Mouse (Mus musculus) testis, adult 2 months (tissue): Measurements from ENCODE around the gene Zfp646.

Experiments
- CTCF ChIP-seq: fragments of 200-500 bp; IDR thresholded peaks from 2 replicates; pipeline ENCODE4 v1.5.1; 2012; ENCODE audit warnings: low read depth, mild to moderate bottlenecking, inconsistent platforms, low read length, moderate library complexity; ENCODE audit not compliant: control insufficient read depth, insufficient read depth, insufficient replicate concordance
- POLR2A ChIP-seq: fragments of 200-500 bp; IDR thresholded peaks from 2 replicates; pipeline ENCODE4 v1.6.1; 2012; ENCODE audit warnings: low read depth, mild to moderate bottlenecking, inconsistent platforms, low read length, moderate library complexity; ENCODE audit not compliant: control insufficient read depth

DNA sequence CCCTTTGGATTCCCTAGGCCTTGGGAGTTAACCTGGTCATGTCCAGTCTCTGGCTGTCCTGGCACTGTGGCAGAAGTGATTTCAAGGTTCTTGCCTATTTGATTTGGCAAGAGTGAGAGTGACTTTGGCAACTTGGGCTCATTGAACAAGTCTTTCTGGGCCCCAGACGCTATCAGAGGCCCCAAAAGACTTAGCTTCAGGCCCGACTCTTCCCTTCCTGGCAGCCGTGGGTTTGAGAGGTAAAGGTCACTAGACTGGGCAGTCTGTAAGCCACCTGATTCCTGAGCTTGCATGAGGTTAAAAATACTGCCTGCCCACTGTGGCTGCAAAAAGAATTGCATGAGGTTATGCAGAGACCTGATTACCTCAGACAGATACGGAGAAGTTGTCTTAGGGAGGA, 32.6 kb downstream of the Zfp646 start:
- TF ChIP-seq CTCF, result no peak
- no peak for TF ChIP-seq POLR2A
